Mouse (Mus musculus) heart, embryonic 16.5 days (tissue): Measurements from ENCODE around the gene Olfr482. TPM values are rescaled to one million over a fixed set of nuclear protein-coding genes. Genes with fewer than 3 reads are reported as not detected.

Source experiments
- ATAC-seq: fragments of 200-750 bp; cut with Nextera tagmentation; replicated peaks from 2 replicates; pipeline ENCODE4 v1.8.0; 2017; ENCODE audit warnings: moderate number of reproducible peaks; ENCODE audit not compliant: insufficient read depth, low FRiP score; ENCODE audit errors: extremely low read depth
- H3K27ac ChIP-seq: fragments of 300-500 bp; sonication (generic); 2 replicates; pipeline ENCODE4 v1.5.1; 2014; ENCODE audit warnings: mild to moderate bottlenecking, low read length, control low read depth, moderate library complexity
- H3K27me3 ChIP-seq: fragments of 300-500 bp; sonication (generic); 2 replicates; pipeline ENCODE4 v1.6.1; 2014; ENCODE audit warnings: low read length, mixed read lengths; ENCODE audit not compliant: control insufficient read depth, insufficient read depth
- H3K36me3 ChIP-seq: fragments of 300-500 bp; sonication (generic); 2 replicates; pipeline ENCODE4 v1.6.1; 2014; ENCODE audit not compliant: control insufficient read depth, insufficient read depth
- H3K4me1 ChIP-seq: fragments of 300-500 bp; sonication (generic); 2 replicates; pipeline ENCODE4 v1.6.1; 2014; ENCODE audit warnings: low read length, mixed read lengths; ENCODE audit not compliant: control insufficient read depth, insufficient read depth
- H3K4me2 ChIP-seq: fragments of 300-500 bp; sonication (generic); 2 replicates; pipeline ENCODE4 v1.6.1; 2014; ENCODE audit warnings: low read depth, mild to moderate bottlenecking, control low read depth, low read length
- H3K4me3 ChIP-seq: fragments of 300-500 bp; sonication (generic); 2 replicates; pipeline ENCODE4 v1.5.1; 2014; ENCODE audit warnings: mild to moderate bottlenecking, control low read depth, low read length
- H3K9ac ChIP-seq: fragments of 300-500 bp; sonication (generic); 2 replicates; pipeline ENCODE4 v1.6.1; 2014; ENCODE audit warnings: low read length, control low read depth
- H3K9me3 ChIP-seq: fragments of 300-500 bp; sonication (generic); replicated peaks from 2 replicates; pipeline ENCODE4 v1.6.1; 2016; ENCODE audit warnings: low read length; ENCODE audit not compliant: control insufficient read depth
- WGBS: fragments of 180-500 bp; shearing (Covaris S2); extraction: QIAGEN DNeasy Blood & Tissue Kit; methylation state at CpG from one replicate; pipeline ENCODE4 v1.1.7; 2014; 5-methylcytosine and 5-hydroxymethylcytosine counted together
- polyA plus RNA-seq: library from polyadenylated mRNA; unstranded; fragments of >200 nt; fragmentation: Nextera tagmentation; extraction: Ambion mirVana; gene quantifications from 2 replicates; pipeline ENCODE4 v1.2.1, GENCODE M21; 2015

The Olfr482 gene
- 0.13 TPM in 1 of 2 replicates, not detected in the other for polyA plus RNA-seq

GRCm38 (mm10) chr7:108097486-108097885 is at the start of gene Olfr482:
Olfr482 (minus strand) TSS chr7:108097586.
- Histone ChIP-seq H3K36me3 (no peaks in the 10 kb centered on the region), H3K27ac (no peak within 1 kb of the TSS), H3K9ac (no peak within 1 kb of the TSS), H3K9me3 (no peaks in the 10 kb centered on the region), H3K27me3 (no peaks in the 10 kb centered on the region), H3K4me3 (no peak within 1 kb of the TSS), H3K4me2 (no peak within 1 kb of the TSS), H3K4me1 (no peaks in the 10 kb centered on the region)
- no peak for ATAC-seq
- WGBS: 54% methylated on average over 1 of the region's 1 CpGs

- Histone ChIP-seq H3K27me3 (no peaks in the 10 kb centered on the region), H3K9me3 (no peaks in the 10 kb centered on the region; the same call in 1 of the 2 replicates), H3K4me1 (no peaks in the 10 kb centered on the region), H3K36me3 (no peaks in the 10 kb centered on the region), H3K9ac (no peak within 1 kb of the TSS), H3K27ac (no peak within 1 kb of the TSS), H3K4me3 (no peak within 1 kb of the TSS), H3K4me2 (no peak within 1 kb of the TSS)
- ATAC-seq: no peak
Measured at GRCm38 (mm10) chr7:108127349-108127748, 30.0 kb upstream of the Olfr482 start, which contains the start of gene Olfr484. Olfr484 (minus strand) TSS chr7:108127449.

GRCm38 (mm10) chr7:108121416-108121815 is 24.0 kb upstream of the Olfr482 start:
- H3K27ac ChIP-seq: no peak overlapping the region
- no peak for ATAC-seq
- H3K9ac ChIP-seq: no peak overlapping the region
- no peaks in the 10 kb centered on the region for H3K36me3 ChIP-seq
- no peaks in the 10 kb centered on the region for H3K9me3 ChIP-seq
- H3K4me3 ChIP-seq: no peak overlapping the region
- no peaks in the 10 kb centered on the region for H3K4me1 ChIP-seq
- 50% methylated on average over 1 of the region's 1 CpGs for WGBS
- H3K4me2 ChIP-seq: no peak overlapping the region
- no peaks in the 10 kb centered on the region for H3K27me3 ChIP-seq

- no peak for ATAC-seq
- Histone ChIP-seq H3K4me2 (no peak overlapping the region), H3K9me3 (no peaks in the 10 kb centered on the region), H3K27ac (no peak overlapping the region), H3K9ac (no peak overlapping the region), H3K36me3 (no peaks in the 10 kb centered on the region), H3K4me1 (no peaks in the 10 kb centered on the region), H3K4me3 (no peak overlapping the region), H3K27me3 (no peaks in the 10 kb centered on the region)
- 6% methylated on average over 1 of the region's 1 CpGs for WGBS
Measured at GRCm38 (mm10) chr7:108120681-108121080, 23.3 kb upstream of the Olfr482 start.

GRCm38 (mm10) chr7:108100549-108100948 is 3.2 kb upstream of the Olfr482 start, which contains the start of gene Olfr483:
Olfr483 (plus strand) TSS chr7:108100849.
- no peaks in the 10 kb centered on the region for H3K4me1 ChIP-seq
- no peaks in the 10 kb centered on the region for H3K9me3 ChIP-seq
- H3K27me3 ChIP-seq: no peaks in the 10 kb centered on the region
- H3K4me2 ChIP-seq: no peak within 1 kb of the TSS
- H3K9ac ChIP-seq: no peak within 1 kb of the TSS
- ATAC-seq: no peak
- no peak within 1 kb of the TSS for H3K27ac ChIP-seq
- 68% methylated on average over 1 of the region's 1 CpGs for WGBS
- H3K4me3 ChIP-seq: no peak within 1 kb of the TSS
- H3K36me3 ChIP-seq: no peaks in the 10 kb centered on the region

GRCm38 (mm10) chr7:108079555-108079954 is 17.8 kb downstream of the Olfr482 start, which contains the start of gene Olfr481:
Olfr481 (plus strand) TSS chr7:108079855.
- H3K9me3 ChIP-seq: no peaks in the 10 kb centered on the region
- H3K9ac ChIP-seq: no peak within 1 kb of the TSS
- H3K27me3 ChIP-seq: no peaks in the 10 kb centered on the region
- H3K4me2 ChIP-seq: no peak within 1 kb of the TSS
- H3K4me1 ChIP-seq: no peaks in the 10 kb centered on the region
- no peak within 1 kb of the TSS for H3K4me3 ChIP-seq
- ATAC-seq: no peak
- no peaks in the 10 kb centered on the region for H3K36me3 ChIP-seq
- no peak within 1 kb of the TSS for H3K27ac ChIP-seq

GRCm38 (mm10) chr7:108067246-108067645 is 30.1 kb downstream of the Olfr482 start, which contains the start of gene Olfr480:
Olfr480 (minus strand) TSS chr7:108067346.
- H3K9ac ChIP-seq: no peak within 1 kb of the TSS
- no peak within 1 kb of the TSS for H3K4me3 ChIP-seq
- H3K27me3 ChIP-seq: no peaks in the 10 kb centered on the region
- WGBS: 61% methylated on average over 1 of the region's 1 CpGs
- ATAC-seq: no peak
- H3K36me3 ChIP-seq: no peaks in the 10 kb centered on the region
- H3K9me3 ChIP-seq: peaks cover 6% of the 10 kb centered on the region
- no peak within 1 kb of the TSS for H3K27ac ChIP-seq
- no peak within 1 kb of the TSS for H3K4me2 ChIP-seq
- no peaks in the 10 kb centered on the region for H3K4me1 ChIP-seq

GRCm38 (mm10) chr7:108050393-108050792 is 47.0 kb downstream of the Olfr482 start, which contains the start of gene Olfr479:
Olfr479 (plus strand) TSS chr7:108050693.
- H3K27me3 ChIP-seq: no peaks in the 10 kb centered on the region
- ATAC-seq: no peak
- H3K4me1 ChIP-seq: no peaks in the 10 kb centered on the region
- 75% methylated on average over 2 of the region's 2 CpGs for WGBS
- H3K9ac ChIP-seq: no peak within 1 kb of the TSS
- H3K27ac ChIP-seq: no peak within 1 kb of the TSS
- no peak within 1 kb of the TSS for H3K4me3 ChIP-seq
- no peaks in the 10 kb centered on the region for H3K9me3 ChIP-seq
- H3K4me2 ChIP-seq: no peak within 1 kb of the TSS
- no peaks in the 10 kb centered on the region for H3K36me3 ChIP-seq
